Mouse (Mus musculus) spleen, embryonic (tissue): ENCODE measurements around the gene Thtpa.

Experiments used
- CTCF ChIA-PET: fragments of 350-600 bp; sonication (Branson Sonifier 250); formaldehyde crosslinking; loops from one replicate; lab custom pipeline; 2022; lab: Charles Lee

Gene Thtpa

DNA sequence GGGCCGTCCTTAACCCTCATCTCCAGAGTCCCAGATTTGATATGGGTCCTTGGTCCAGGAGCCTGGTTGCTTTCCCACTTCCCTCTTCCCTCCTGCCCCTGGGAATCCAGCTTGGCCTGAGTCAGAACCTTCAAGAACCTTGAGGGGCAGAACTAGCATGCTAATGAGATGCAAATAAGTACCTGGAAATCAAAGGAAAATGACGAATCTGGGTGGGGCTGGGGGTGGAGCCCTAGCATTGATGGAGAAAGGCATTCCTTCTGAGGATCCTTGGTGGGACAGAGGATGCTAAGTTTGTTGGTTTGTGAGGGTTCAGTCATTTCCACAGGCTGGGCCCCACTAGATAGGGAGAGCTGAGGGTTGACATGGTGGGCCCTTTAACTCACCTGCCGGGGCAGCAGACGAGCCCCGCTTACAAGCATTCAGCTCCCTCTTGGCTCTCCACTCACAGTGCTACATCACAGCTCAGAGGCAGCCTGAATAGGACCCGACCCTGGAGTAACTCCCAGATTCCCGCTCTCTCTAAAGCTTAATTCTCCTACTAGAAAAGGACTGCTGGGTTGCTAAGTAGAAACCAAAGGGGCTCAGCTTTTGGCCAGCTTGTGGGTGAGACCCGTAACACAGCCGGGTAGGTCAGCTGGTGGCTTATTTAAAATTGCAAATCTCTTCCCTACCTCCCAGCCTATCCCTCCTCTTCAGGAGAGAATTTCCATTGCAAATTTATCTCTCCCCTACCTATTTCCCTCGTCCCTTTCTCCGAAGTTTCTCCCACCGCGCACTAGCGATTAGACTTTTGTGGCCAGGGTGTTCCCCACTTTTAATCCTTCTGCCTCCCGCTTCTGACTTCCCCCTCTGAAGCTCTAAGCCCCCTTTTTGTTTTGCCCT lies 16.9 kb upstream of the Thtpa start:
- CTCF ChIA-PET, result no interaction called here

DNA sequence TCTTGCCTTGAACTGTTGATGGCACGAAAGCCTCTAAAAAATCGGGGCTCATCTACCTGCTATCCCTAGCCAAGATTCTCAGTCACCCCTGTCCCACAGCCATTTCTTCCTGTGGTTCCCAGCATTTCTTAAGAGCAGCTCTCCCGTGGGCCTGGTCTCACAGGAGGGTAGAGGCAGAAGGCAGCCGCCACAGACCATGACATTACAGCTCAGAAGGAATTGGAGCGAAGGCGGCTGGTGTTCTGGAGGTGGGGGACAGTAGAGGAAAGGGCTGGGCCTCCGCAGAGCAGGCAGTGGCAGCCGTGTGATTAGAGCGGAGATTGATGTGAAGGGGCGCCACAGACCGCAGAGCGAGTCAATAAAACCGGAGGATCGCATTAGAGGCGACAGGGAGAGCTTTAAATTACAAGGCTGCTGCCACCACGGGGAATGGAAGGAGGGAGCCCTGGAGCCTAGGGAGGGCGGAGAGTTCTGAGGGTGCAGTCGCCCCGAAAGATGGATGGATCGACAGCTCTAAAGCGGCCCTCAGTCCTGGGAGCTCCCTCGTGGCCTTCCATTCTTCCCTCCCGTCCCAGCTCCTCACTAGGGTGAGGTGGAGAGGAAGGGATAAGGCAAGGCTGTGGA lies 16.1 kb upstream of the Thtpa start:
- CTCF ChIA-PET, result interaction anchor here (0.9 kb wide), 1 partner anchor 20 kb away, joined by 3 read pairs; no protein-coding TSS in a partner anchor

DNA sequence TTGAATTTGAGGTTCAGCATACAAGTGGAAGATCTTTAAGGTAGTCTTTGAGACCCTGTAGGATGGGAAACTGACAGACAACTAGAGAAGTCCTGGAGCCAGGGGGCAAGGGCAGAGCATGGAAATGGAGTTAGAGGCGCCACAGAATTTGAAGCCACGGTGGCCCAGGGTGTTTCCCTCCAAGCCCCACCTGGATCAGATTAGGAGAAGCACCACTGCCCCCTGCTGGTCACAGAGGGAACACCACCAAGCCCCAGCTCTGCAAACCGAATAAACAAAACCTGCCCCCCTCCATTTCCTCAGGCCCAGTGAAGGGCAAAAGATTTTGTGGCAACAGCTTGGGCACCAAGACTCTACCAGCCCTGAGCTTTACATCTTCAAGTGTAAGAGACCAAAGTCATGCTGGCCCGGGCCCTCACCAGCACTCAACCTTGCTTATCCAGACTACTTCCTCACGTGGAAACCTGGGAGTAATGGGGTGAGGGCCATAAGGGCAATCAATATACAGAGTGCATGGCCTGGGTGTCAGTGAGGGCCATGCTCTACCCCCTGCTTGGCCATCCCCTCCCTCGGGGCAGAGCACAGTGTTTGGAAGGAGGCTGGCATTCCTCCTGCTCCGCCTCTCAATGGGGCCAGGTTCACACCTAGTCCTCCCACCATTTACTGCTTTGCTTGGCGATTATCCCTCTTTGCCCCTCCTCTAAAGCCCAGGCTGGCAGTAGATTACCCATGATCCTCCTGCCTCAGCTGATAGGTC lies 15.2 kb upstream of the Thtpa start:
- CTCF ChIA-PET, result interaction anchor here (0.6 to 0.9 kb wide), 3 partner anchors 21 to 57 kb away, joined by 3 to 5 read pairs (median 3); no protein-coding TSS in a partner anchor

DNA sequence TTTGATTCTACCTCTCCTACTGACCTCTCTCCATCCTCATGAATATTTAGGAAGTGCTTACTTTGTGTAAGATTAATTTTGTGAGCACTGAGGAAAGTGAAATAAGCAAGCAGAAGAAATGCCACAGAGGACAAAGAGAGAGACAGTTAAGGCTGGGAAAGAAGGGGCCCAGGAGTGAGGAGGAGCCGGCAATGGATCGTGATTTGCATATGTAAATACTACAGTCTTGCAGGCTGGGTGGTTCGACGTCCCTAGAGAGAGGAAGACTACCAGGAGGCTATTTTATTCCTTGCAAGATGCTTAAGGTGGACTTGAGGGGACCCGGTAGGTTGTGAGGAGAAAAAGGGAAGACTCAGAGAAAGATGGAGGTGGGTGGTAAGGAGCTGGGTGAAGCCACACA lies 13.5 kb upstream of the Thtpa start:
- CTCF ChIA-PET, result no interaction called here

DNA sequence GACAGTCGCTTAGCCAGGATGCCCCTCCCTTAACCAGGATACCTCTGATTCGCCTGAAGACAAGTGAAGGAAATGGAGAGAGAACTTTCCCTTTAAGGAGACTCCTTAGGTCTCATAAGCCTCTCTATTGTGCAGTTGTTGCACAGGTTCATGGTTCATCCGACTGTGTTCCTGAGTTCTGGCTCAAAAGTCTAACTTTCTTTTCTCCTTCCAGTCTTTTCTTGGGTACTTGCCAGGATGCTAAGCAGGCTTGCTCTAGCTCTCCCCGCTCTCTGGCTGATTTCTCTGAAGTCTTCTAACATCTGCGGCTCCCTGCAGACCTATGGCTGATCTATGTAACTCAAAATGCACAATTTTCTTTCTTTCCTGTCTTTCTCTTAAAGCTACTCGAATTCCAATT lies 11.1 kb upstream of the Thtpa start:
- CTCF ChIA-PET, result interaction anchor here (0.9 kb wide), 1 partner anchor 21 kb away, joined by 4 read pairs; no protein-coding TSS in a partner anchor

DNA sequence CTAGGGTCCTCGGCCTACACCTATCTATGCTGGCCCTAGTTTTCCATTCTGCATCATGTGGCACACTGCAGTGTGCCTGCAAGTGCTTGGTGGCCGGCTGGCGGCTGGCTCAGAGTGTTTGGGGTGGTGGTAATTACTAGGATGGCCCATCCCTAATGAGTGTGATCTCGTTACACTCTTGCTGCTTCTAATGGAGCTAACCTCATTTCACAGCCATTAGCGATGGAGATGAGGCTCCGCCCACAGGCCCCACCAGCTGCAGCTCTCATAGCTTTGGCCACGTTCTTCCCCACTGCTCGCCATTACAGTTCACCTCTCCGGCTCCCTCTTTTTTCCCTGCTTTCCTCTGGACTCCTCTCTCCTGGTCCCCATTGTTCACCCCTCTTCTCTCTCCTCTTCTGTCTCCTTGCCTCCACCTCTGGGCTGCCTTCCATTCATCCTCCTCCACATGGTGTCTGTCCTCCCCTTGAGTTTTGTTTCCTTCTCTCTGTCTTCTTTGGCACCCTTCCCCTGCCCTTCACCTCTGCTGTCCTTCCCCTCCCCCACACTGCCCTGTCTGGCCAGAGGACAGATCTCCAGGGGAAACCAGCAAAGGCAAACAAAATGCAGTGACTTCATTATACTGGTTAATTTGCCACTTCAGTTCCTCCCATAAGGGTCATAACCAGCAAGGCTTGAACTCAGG lies 9.1 kb upstream of the Thtpa start:
- CTCF ChIA-PET, result no interaction called here

DNA sequence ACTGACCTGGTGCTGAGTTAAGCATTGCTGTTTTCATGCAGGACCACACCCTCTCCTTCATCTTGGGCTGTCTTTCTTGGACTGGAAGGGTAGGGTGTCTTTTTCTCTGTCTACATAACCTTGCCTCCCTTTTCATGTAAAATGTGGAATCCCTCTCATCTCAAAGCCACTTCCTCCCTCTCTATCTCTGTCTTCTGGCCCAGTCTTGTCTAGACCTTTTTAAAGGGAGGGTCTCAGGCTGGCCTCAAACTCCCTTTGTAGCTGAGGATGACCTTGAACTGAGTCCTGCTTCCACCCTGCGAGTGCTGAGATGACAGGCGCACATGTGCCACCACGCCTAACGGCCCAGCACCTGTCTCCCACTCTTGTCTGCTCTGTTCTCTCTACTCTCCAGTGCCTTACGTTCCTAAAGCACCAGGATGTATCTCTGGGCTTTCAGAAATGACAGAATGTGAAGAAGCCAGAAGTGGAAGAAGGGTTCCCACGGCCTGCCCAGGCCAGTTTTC lies 8.5 kb upstream of the Thtpa start:
- CTCF ChIA-PET, result no interaction called here

DNA sequence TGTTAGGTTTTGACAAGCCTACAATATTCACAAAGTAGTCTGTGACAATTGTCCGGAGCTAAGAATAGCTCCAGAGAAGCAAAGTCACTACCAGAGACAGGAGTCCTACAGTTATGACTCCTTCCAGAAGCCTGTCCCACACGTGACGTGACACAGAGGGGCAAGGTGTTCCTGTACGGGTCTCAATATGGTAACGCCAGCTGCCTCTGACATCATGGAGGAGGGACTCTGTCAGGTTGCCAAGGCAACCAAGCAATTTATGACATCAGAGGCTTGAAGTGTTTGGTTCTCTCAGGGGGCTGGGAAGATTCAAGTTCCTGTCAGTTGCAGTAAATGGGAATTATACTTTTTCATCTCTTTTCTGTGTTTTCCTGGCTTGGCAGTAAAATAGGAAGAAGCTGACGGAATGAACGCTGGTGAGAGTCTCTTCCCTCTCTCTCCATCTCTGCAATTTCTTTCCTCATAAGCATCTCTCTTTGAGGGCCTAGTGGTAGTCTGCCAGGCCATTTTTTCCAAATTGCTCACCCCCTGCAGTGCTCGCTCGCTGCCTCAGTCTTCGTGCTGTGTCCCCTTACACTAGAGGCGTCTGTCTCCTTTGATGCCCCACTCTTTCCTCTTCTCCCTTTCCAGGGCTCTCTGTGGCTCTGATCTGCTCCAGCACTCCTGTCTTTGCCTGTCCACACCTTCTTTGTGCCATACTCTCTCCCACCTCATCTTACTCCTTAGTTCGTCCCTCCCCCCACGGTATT lies 5.2 kb upstream of the Thtpa start:
- CTCF ChIA-PET, result no interaction called here

DNA sequence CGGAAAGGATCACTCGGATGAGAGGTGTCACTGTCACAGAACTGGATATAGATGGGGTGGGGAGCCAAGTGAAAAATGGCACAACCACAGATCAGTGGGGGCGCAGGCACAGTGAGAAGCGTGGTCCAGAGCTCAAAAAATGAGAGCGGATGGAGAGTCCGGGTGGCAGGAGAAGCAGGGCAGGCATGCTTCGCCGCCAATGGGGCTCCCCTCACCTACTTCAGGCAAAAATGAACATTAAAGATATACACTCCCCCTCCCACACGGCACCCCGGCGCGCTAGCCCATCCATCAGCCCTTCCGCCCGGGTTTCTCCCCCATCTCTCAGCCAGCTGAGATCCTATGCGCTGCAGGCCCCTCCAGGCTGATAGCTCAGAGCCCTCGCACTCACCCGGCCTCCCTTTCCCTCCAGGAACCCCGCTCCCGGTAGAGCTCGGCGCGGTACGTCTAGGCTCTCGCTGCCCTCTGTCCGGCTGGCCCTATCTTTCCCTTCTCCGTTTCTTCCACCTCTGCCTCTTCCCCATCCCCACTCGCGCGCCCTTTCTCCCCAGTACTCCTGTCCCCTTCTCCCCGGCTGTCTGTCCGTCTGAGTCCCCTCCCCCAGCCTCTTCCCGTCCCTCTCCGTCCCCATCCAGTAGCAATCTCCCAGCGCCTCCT lies 3.2 kb upstream of the Thtpa start:
- CTCF ChIA-PET, result no interaction called here

DNA sequence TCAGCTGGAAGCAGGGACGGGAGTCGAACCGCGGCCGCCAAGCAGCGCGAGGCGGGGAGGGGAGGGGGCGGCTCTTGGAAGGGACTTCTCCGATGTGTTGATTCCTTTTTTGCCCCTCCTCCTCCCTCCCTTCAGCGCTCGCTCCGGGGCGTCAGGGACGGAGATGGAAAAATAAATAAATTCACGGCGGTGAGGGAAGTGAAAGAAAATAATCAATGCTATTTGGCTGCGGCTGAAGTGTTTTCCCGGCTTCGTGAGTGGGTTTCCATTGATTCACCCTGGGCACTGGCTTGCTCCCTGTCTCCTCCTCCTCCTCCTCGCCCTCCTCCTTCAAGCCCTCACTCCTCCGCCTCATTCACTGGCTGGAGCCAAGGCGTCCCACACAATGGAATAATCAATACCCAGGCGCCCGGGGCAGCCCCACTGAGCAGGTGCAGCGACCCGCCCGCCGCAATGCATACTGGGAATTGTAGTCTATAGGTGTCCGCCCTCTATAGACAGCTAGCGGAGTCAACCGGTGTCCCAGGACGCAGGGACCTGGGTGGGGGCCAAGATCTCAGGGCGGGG lies 2.5 kb upstream of the Thtpa start, which contains the start of gene Zfhx2:
Gene Zfhx2 (minus strand): TSS at position 314 of the 567 bp plus-strand sequence.
- CTCF ChIA-PET, result no interaction called here

DNA sequence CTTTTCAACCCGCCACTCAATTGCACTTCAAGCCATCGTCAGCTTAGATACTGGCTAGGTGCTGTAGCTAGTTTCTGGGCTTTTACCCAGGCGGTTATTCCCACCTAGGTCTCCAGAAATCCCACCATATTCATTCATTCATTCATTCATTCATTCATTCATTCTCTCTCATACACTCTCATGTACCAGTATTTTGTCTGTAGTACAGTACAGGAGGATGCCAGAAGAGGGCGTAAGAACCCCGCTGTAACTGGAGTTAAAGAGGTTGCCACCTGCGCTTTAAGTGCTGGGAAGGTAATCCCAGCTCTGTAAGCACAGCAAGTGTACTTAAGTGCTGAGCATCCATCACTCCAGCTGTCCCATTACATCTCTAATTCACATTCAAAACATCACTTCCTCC lies 657 bp upstream of the Thtpa start:
- CTCF ChIA-PET, result no interaction called here

DNA sequence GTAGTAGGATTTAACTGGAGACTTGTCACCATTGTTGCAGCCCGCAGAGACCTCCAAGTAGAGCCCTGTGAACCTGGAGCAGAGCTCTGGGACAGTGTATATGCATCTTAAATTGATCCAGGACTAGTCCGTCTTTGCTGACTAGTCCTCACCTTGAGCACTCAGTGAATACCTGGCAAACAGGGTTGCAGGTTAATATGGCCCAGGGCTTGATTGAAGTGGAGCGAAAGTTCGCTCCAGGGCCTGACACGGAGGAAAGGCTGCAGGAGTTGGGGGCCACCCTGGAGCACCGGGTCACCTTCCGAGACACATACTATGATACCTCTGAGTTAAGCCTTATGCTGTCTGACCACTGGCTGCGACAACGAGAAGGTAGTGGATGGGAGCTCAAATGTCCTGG lies 679 bp downstream of the Thtpa start:
- CTCF ChIA-PET, result no interaction called here

DNA sequence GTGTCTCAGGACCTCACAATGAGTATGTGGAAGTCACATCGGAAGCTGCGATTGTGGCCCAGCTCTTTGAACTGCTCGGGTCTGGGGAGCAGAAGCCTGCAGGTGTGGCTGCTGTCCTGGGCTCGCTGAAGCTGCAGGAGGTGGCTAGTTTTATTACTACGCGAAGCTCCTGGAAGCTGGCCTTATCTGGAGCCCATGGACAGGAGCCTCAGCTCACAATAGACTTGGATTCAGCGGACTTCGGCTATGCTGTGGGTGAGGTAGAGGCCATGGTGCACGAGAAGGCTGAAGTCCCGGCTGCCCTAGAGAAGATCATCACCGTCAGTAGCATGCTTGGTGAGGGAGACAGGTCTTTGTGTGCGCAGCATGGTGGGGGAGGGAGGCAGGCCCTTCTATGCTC lies 1.1 kb downstream of the Thtpa start:
- CTCF ChIA-PET, result no interaction called here

DNA sequence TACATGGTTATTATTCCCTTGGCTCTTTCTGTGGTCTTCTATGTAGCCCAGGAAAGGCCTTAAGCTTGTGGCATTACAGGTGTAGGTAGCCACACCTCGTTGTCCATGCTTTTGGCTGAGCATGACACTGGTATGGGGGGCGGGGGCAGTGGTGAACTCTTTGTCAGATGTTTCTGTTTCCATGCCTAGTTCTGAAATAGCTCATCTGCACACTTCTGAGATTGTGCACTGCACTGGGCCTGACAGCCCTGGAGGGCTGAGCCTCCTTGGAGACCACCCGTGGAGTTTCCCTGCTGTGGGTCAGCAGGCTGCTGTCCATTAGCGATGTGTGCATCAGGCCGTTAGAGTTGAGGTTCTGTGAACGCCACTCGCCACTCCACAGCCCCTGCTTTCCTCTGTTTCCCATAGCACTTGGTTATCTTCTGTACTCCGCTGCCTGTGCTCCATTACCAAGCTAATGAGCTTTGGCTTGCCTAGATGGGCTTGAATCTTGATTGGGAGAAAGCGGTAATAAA lies 2.0 kb downstream of the Thtpa start:
- CTCF ChIA-PET, result no interaction called here

DNA sequence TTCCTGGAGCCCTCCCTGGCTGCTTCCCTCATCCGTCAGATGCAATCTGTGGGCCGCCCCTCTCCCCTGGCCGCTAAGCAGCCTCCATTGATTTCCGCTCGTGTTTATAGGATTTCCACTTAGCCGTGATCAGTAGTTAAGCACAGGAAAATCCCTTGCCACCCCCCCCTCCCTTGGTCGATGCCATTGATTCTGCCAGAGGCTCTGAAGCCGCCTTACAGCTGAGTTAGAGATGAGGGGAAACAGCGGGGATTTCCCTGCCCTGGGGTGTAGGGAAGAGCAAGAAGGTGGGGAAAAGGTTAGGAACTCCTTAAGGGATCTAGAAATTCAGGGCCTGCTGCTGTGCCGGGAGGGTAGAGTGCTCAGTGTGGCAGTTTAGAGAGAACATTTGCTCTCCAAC lies 3.1 kb downstream of the Thtpa start:
- CTCF ChIA-PET, result interaction anchor here (0.6 kb wide), 1 partner anchor 31 kb away, joined by 4 read pairs; no protein-coding TSS in a partner anchor

DNA sequence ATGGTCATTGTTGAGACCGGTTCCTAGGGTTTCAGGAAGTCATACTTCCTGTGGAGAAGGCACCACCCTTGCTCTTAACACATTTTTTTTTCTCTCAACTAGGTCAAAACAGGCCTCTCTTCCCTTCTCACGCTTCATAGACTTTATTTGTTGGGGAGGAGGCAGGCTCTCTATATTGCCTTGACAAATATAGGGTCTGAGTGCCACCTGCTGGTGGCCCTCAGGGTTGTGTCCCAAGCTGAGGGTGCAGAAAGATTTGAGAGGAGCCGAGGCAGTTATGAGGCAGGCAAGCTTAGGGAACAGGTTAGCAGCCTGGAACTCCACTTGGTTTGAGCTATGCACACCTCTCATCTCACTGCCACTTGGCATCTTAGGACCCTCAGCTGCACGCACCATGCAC lies 3.5 kb downstream of the Thtpa start:
- CTCF ChIA-PET, result interaction anchor here (0.6 kb wide), 1 partner anchor 31 kb away, joined by 4 read pairs; no protein-coding TSS in a partner anchor

DNA sequence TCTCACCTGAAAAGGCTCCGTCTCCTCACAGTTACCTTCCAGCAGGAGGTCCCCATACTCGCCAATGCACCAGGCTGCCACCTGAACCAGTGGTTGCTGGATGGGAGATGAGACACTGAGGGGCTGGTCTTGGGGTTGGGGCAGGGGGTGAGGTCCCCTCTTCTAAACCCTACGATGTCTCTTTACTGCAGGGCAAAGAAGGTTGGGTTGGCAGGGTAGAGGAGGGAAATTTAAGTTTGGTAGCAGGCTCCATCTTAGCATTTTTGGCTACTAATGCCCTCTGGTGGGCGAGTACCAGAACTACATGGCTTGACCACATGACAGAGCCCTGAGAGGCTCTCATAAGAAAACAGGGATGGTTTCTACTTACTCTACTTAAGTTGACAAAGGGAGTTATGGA lies 7.0 kb downstream of the Thtpa start:
- CTCF ChIA-PET, result no interaction called here

DNA sequence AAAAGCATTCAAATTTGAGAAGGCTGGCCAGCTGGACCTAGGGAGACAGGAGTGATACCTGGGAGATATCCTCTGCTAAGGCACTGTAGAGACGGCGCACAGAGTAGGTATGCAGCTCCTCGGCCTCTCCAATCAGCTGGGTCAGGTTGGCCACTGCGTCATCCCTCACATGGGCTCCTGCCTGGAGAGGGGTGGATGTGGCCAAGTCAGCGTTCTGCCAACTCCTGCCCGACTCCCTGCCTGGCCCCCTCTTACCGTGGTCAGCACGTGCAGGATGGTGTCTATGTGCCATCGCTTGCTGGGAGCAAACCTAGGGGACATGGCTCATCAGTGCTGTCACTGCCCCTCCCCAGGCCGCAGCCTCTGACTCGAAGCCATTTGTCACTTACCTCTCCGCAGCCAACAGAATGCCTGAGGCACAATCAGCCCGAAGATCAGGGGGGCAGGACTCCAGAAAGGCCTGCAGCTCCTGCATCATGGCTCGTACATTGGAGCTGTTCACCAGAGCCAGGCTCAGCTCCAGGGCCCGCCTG lies 7.7 kb downstream of the Thtpa start:
- CTCF ChIA-PET, result no interaction called here

DNA sequence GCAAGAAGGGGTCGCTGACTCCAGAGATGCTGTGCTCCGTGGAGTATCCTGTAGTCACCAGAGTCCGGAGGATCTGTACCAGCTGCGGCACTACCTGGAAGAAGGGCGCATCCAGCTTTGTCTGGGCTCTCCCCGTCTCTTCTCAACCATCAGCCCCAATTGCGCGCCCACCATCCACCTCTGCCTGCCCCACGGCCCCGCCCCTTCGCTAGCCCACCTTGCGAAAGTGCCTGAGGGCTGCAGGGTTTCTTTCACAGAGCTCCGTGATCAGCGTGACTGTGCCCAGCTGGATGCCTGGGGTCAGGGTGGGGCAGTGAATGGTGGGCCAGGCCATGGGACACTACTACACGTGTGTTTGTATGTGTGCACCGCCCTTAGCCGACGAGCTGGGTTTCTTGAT lies 9.8 kb downstream of the Thtpa start:
- CTCF ChIA-PET, result interaction anchor here (0.7 kb wide), 1 partner anchor 21 kb away, joined by 4 read pairs; no protein-coding TSS in a partner anchor
